Mouse (Mus musculus): ENCODE data around the gene Ttc12.

DNA sequence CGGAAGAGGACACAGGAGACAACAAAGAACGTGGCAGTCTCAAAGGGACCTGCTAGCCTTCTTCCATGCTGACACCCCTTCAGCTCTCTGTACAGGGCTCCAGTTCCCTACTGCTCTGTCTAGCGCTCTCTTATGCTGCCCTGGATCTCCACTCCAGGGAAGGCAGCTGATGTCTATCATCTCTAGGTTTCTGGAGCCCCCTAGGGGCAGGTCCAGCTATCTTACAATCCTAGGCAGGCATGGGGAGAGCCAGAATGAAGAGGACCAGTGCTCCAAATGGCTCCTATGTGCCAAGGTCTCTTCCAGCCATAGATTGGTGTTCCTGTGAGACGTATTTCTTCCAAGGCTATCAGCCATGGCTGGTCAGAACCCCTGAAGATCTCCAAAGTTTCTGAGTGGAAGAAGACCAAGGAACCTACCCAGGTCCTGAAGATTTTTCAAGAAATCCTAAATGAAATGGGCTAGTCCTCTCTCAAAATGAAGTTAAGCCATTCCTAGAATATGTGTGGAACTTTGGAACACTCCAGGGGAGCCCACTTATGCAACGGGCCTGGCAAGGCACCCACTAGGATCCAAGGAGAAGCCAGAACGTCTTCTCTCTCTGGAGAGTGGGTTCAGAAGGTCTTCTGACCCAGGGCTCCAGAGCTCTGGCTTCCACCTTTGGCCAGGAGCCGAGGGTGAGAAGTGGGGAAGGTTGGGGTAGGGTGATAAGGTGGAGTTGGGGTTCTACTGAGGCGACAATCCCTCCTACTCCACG is 22.0 kb upstream of the Ttc12 start:
- TF ChIP-seq CTCF (IDR thresholded peaks at IDR 0.05; ENCODE audit: extremely low read depth, insufficient read depth, low read length) (peak; percentile 17; the same call in 1 of the 2 replicates), POLR2A (IDR thresholded peaks at IDR 0.05; ENCODE audit: extremely low read depth, insufficient read depth, low read length) (no peak)

Measured in cortical plate, adult 2 months (tissue).